ENCODE assay signal across 8 mouse cellular contexts in the genomic region with DNA sequence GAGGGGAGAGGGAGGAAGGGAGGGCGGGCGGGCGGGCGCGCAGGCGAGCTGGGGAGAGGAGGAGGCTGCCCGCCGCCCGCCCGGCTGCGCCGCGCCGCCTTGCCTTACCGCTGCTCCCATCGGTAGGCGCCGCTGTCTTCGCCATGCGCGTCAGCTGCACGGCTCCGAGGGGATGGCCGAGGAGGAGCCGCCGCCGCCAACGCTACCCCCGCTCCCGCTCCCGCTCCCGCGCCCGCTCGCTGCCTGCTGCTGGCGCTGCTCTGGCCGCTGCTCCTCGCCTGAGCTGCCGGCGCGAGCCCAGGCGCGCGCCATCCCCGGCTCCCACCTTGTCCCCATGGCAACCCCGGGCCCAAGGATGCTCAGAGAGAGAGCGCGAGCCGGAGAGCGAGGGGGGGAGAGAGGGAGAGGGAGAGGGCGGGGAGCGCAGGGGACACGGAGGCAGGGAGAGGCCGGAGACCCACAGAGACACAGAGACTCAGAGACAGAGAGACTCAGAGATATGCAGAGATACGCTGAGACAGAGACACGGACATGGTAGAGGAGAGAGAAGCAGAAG. TPM values are rescaled to one million over a fixed set of nuclear protein-coding genes. Genes with fewer than 3 reads are reported as not detected.
DNase-seq lines count a peak whose midpoint lies in the region; ATAC-seq lines count a peak whose summit lies in the region.

Gene Pou2f2, minus strand, starts transcription at position 121 of the 556 bp plus-strand sequence.

- under 1% methylated on average over 46 of the region's 56 CpGs for WGBS in intestine, embryonic 16.5 days

- peaks cover 66% of the 10 kb centered on the region for H3K27me3 ChIP-seq in intestine, embryonic 16.5 days (replicated peaks; ENCODE audit: control insufficient read depth, insufficient read depth, low read length)

- no peaks in the 10 kb centered on the region for H3K9me3 ChIP-seq in intestine, embryonic 16.5 days (ENCODE audit: control insufficient read depth, low read length)

- peak within 1 kb of the TSS; percentile 48 for H3K9ac ChIP-seq in intestine, embryonic 16.5 days (ENCODE audit: low read depth, low read length)

- peak; percentile 90 for ATAC-seq in intestine, embryonic 16.5 days
- peak; percentile 66 for ATAC-seq in megakaryocyte-erythroid progenitor cell, adult 5-6 weeks (replicated peaks; ENCODE audit: low FRiP score, low TSS enrichment, poor library complexity, severe bottlenecking)

- peak within 1 kb of the TSS; percentile 83 for H3K4me2 ChIP-seq in intestine, embryonic 16.5 days (ENCODE audit: low read depth, low read length)

- intact Hi-C loops in gastrocnemius, postnatal 36 days (cut with DNase I) = no loop called here
- intact Hi-C loops in left cerebral cortex, postnatal 36 days (cut with DNase I) = loop anchor here (2.0 to 10.0 kb wide), 2 partner anchors 75 to 99 kb away; no protein-coding TSS in a partner anchor

- peak; percentile 85 for DNase-seq in adrenal gland, adult 2 months
- peak; percentile 90 for DNase-seq in embryo, embryonic 10.5 days (ENCODE audit: low spot score)
- peak; percentile 44 to 46 for DNase-seq in gastrocnemius, postnatal 36 days
- DNase-seq in left cerebral cortex, postnatal 36 days (ENCODE audit: low spot score in 2 of 2) = peak; percentile 87 to 93
- DNase-seq in right cerebral cortex, postnatal 14 days = peak; percentile 87
- no peak for DNase-seq in adipocyte (ENCODE audit: low spot score)

- H3K27ac ChIP-seq in intestine, embryonic 16.5 days (ENCODE audit: low read length) = no peak within 1 kb of the TSS

- peaks cover 7% of the 10 kb centered on the region; the same call in 1 of the 2 replicates for H3K4me1 ChIP-seq in intestine, embryonic 16.5 days (ENCODE audit: control insufficient read depth, insufficient read depth, low read length)

- peak within 1 kb of the TSS; percentile 51 for H3K4me3 ChIP-seq in intestine, embryonic 16.5 days (ENCODE audit: low read length)

- H3K36me3 ChIP-seq in intestine, embryonic 16.5 days (ENCODE audit: control insufficient read depth, insufficient read depth, low read length) = no peaks in the 10 kb centered on the region

RNA-seq across cellular contexts. Expression of gene Pou2f2, which starts in this region (rescaled TPM):
- under 1 TPM; 0.46 to 0.90 TPM for total RNA-seq in adrenal gland, adult 2 months (2021)
- polyA plus RNA-seq in adrenal gland, adult 2 months (2012; rRNA removed) = 2.7 and 3.2 TPM in 2 replicates
- total RNA-seq in gastrocnemius, postnatal 36 days (2021) = under 1 TPM; 0.10 to 0.72 TPM
- 1.0 and 1.2 TPM in 2 replicates for polyA plus RNA-seq in intestine, embryonic 16.5 days (2015; fragmentation: Nextera tagmentation; extraction: Ambion mirVana)
- 10 to 100 TPM in 1 of 2 experiments, 1 to 10 TPM in 1; 8.4 to 15.4 TPM for total RNA-seq in left cerebral cortex, postnatal 36 days (2021)
- 0.40 and 0.57 TPM in 2 replicates for total RNA-seq in megakaryocyte-erythroid progenitor cell, adult 5-6 weeks (2014; fragmentation: Nextera tagmentation)
- 0.91 TPM in 1 of 2 replicates, not detected in the other for total RNA-seq in megakaryocyte-erythroid progenitor cell, adult 5-6 weeks (2017)

Comparison
In these comparisons a context has a peak if more than half of its experiments do, and no peak if none do; other contexts are left out.
1. RNA of gene Pou2f2 (total RNA-seq): 8.4 to 15.4 TPM in left cerebral cortex, postnatal 36 days; 0.46 to 0.90 TPM in adrenal gland, adult 2 months, 0.10 to 0.72 TPM in gastrocnemius, postnatal 36 days and 0.40 to 0.91 TPM in megakaryocyte-erythroid progenitor cell, adult 5-6 weeks; every median in the first group is over 4 times any median in the second.
2. Peak in DNase-seq in gastrocnemius, postnatal 36 days; RNA of the gene not detected or under 1 TPM.
3. Peak in ATAC-seq in megakaryocyte-erythroid progenitor cell, adult 5-6 weeks; RNA of the gene not detected or under 1 TPM.